Comparison of ENCODE assay signal across 15 mouse cellular contexts in genomic region chr10:80619465-80620244, GRCm38 (mm10). TPM values are rescaled to one million over a fixed set of nuclear protein-coding genes. Genes with fewer than 3 reads are reported as not detected.
DNase-seq lines count a peak whose midpoint lies in the region; ATAC-seq and TF ChIP-seq lines count a peak whose summit lies in the region.
"Had no signal": no experiment of that assay in that cellular context is flagged by ENCODE, and none has a peak within 500 bp of the region (broad histone marks: within the 10 kb centered on the region; RNA-seq: fewer than 3 reads in every experiment).

No protein-coding gene starts in this region.

- TF ChIP-seq POLR2A in testis, adult 2 months (IDR thresholded peaks at IDR 0.05; ENCODE audit: control insufficient read depth, low read depth, low read length), result no peak

- no peak overlapping the region for H3K4me2 ChIP-seq in forebrain, embryonic 16.5 days (ENCODE audit: low read length)
- peak overlapping the region; percentile 18 for H3K4me2 ChIP-seq in liver, postnatal 0 days (ENCODE audit: low read depth, low read length)
- H3K4me2 ChIP-seq: limb, embryonic 15.5 days; midbrain, embryonic 12.5 days had no signal

- 33% methylated on average over 8 of the region's 8 CpGs for WGBS in forebrain, embryonic 10.5 days
- 37% methylated on average over 8 of the region's 8 CpGs for WGBS in forebrain, embryonic 16.5 days
- WGBS in liver, postnatal 0 days (ENCODE audit: insufficient replicate concordance), result 65% methylated on average over 8 of the region's 8 CpGs

- TF ChIP-seq CTCF in testis, adult 2 months (IDR thresholded peaks at IDR 0.05; ENCODE audit: control insufficient read depth, insufficient read depth, insufficient replicate concordance, low read depth, low read length), result no peak
- TF ChIP-seq CTCF in liver, postnatal 0 days (IDR thresholded peaks at IDR 0.05; ENCODE audit: low read depth), result no peak

- H3K4me1 ChIP-seq in forebrain, embryonic 10.5 days, result peaks cover 40% of the 10 kb centered on the region
- H3K4me1 ChIP-seq in forebrain, embryonic 16.5 days (replicated peaks; ENCODE audit: control insufficient read depth, insufficient read depth, low read length), result peaks cover 22% of the 10 kb centered on the region
- H3K4me1 ChIP-seq in testis, adult 2 months (ENCODE audit: control insufficient read depth, insufficient read depth, low read length), result peaks cover 15% of the 10 kb centered on the region
- H3K4me1 ChIP-seq in liver, postnatal 0 days (ENCODE audit: insufficient read depth), result peaks cover 22% of the 10 kb centered on the region

- no peaks in the 10 kb centered on the region for H3K9me3 ChIP-seq in forebrain, embryonic 10.5 days
- H3K9me3 ChIP-seq in forebrain, embryonic 16.5 days (ENCODE audit: control insufficient read depth, low read length), result no peaks in the 10 kb centered on the region
- no peaks in the 10 kb centered on the region for H3K9me3 ChIP-seq in liver, postnatal 0 days (ENCODE audit: low read length)
- H3K9me3 ChIP-seq: limb, embryonic 15.5 days; midbrain, embryonic 12.5 days had no signal

- no peak overlapping the region for H3K9ac ChIP-seq in forebrain, embryonic 16.5 days (replicated peaks; ENCODE audit: low read depth, low read length)
- no peak overlapping the region for H3K9ac ChIP-seq in liver, postnatal 0 days (replicated peaks)
- H3K9ac ChIP-seq: limb, embryonic 15.5 days; midbrain, embryonic 12.5 days had no signal

- no peaks in the 10 kb centered on the region for H3K27me3 ChIP-seq in forebrain, embryonic 10.5 days (ENCODE audit: poor library complexity, severe bottlenecking)
- no peaks in the 10 kb centered on the region for H3K27me3 ChIP-seq in forebrain, embryonic 16.5 days (replicated peaks; ENCODE audit: control insufficient read depth, insufficient read depth, low read length)
- no peaks in the 10 kb centered on the region for H3K27me3 ChIP-seq in testis, adult 2 months (ENCODE audit: control insufficient read depth, insufficient read depth, low read length)
- H3K27me3 ChIP-seq in liver, postnatal 0 days (ENCODE audit: insufficient read depth, low read length), result no peaks in the 10 kb centered on the region
- H3K27me3 ChIP-seq: limb, embryonic 15.5 days; midbrain, embryonic 12.5 days had no signal

- no peak for TF ChIP-seq EP300 in liver, postnatal 0 days (IDR thresholded peaks at IDR 0.05; ENCODE audit: low read depth)

- DNase-seq in forebrain, embryonic 10.5 days (ENCODE audit: extremely low spot score, low spot score), result no peak
- no peak for DNase-seq in testis, postnatal 14 days (ENCODE audit: low spot score)
- DNase-seq in gonadal fat pad, adult 2 months (ENCODE audit: low read depth), result peak; percentile 82
- DNase-seq in liver, postnatal 0 days, result no peak
- no peak for DNase-seq in spleen, postnatal 10 days (ENCODE audit: low spot score in 2 of 2)
- DNase-seq in frontal cortex, postnatal 10 days (ENCODE audit: low spot score in 2 of 2), result no peak
- DNase-seq: heart, postnatal 10 days; layer of hippocampus, postnatal 36 days; lung, postnatal 36 days had no signal

- 0 out of 2 replicates have a peak overlapping the region, but pooled peaks have one; percentile 15 for H3K4me3 ChIP-seq in forebrain, embryonic 10.5 days
- no peak overlapping the region for H3K4me3 ChIP-seq in forebrain, embryonic 16.5 days (replicated peaks; ENCODE audit: low read length)
- H3K4me3 ChIP-seq in testis, adult 2 months (ENCODE audit: control insufficient read depth, low read depth, low read length), result peak overlapping the region; percentile 97
- no peak overlapping the region for H3K4me3 ChIP-seq in liver, postnatal 0 days (ENCODE audit: low read depth, low read length)
- H3K4me3 ChIP-seq: erythroblast, embryonic 14.5 days; limb, embryonic 15.5 days; midbrain, embryonic 12.5 days had no signal

- H3K36me3 ChIP-seq in forebrain, embryonic 10.5 days (replicated peaks), result peaks cover 19% of the 10 kb centered on the region
- peaks cover 5% of the 10 kb centered on the region; the same call in 1 of the 2 replicates for H3K36me3 ChIP-seq in forebrain, embryonic 16.5 days (ENCODE audit: control insufficient read depth, insufficient read depth)
- no peaks in the 10 kb centered on the region for H3K36me3 ChIP-seq in testis, adult 2 months (ENCODE audit: control insufficient read depth, insufficient read depth, low read length)
- peaks cover 11% of the 10 kb centered on the region for H3K36me3 ChIP-seq in liver, postnatal 0 days (replicated peaks; ENCODE audit: insufficient read depth, low read length)

- ATAC-seq in forebrain, embryonic 16.5 days, result no peak
- ATAC-seq in liver, postnatal 0 days, result no peak
- ATAC-seq: hindbrain, embryonic 16.5 days had no signal

- 0 out of 2 replicates have a peak overlapping the region, but pooled peaks have one; percentile 31 for H3K27ac ChIP-seq in forebrain, embryonic 10.5 days
- no peak overlapping the region for H3K27ac ChIP-seq in forebrain, embryonic 16.5 days (ENCODE audit: low read length)
- H3K27ac ChIP-seq in testis, adult 2 months (ENCODE audit: control insufficient read depth, insufficient read depth, low read depth, low read length), result 0 out of 2 replicates have a peak overlapping the region, but pooled peaks have one; percentile 24
- H3K27ac ChIP-seq in liver, postnatal 0 days (ENCODE audit: low read depth), result peak overlapping the region; percentile 46
- H3K27ac ChIP-seq: limb, embryonic 15.5 days; midbrain, embryonic 12.5 days had no signal

RNA-seq across cellular contexts. Expression of gene Csnk1g2, which starts 3.0 kb away (rescaled TPM):
- 123 and 133 TPM in 2 replicates for polyA plus RNA-seq in forebrain, embryonic 10.5 days (2016; fragmentation: Nextera tagmentation; extraction: Ambion mirVana)
- 91.3 and 96.9 TPM in 2 replicates for polyA plus RNA-seq in forebrain, embryonic 16.5 days (2015; fragmentation: Nextera tagmentation; extraction: Ambion mirVana)
- 1,079 and 1,184 TPM in 2 replicates for polyA plus RNA-seq in testis, adult 2 months (2012; rRNA removed)
- polyA plus RNA-seq in gonadal fat pad, adult 2 months (2012; rRNA removed), result 228 and 235 TPM in 2 replicates
- 41.4 and 45.8 TPM in 2 replicates for polyA plus RNA-seq in liver, postnatal 0 days (2015; fragmentation: Nextera tagmentation; extraction: Ambion mirVana)

RNA-seq across cellular contexts. Expression of gene Gm49322, which starts 13.8 kb away (rescaled TPM):
- polyA plus RNA-seq in forebrain, embryonic 10.5 days (2016; fragmentation: Nextera tagmentation; extraction: Ambion mirVana), result 4.7 and 5.6 TPM in 2 replicates
- polyA plus RNA-seq in forebrain, embryonic 16.5 days (2015; fragmentation: Nextera tagmentation; extraction: Ambion mirVana), result 3.1 and 4.1 TPM in 2 replicates
- polyA plus RNA-seq in testis, adult 2 months (2012; rRNA removed), result 1.9 and 2.1 TPM in 2 replicates
- 1.5 and 2.1 TPM in 2 replicates for polyA plus RNA-seq in gonadal fat pad, adult 2 months (2012; rRNA removed)
- 0.20 and 0.52 TPM in 2 replicates for polyA plus RNA-seq in liver, postnatal 0 days (2015; fragmentation: Nextera tagmentation; extraction: Ambion mirVana)

RNA-seq across cellular contexts. Expression of gene Adat3, which starts 17.0 kb away (rescaled TPM):
- 10.7 and 11.9 TPM in 2 replicates for polyA plus RNA-seq in forebrain, embryonic 10.5 days (2016; fragmentation: Nextera tagmentation; extraction: Ambion mirVana)
- polyA plus RNA-seq in forebrain, embryonic 16.5 days (2015; fragmentation: Nextera tagmentation; extraction: Ambion mirVana), result 6.4 and 6.7 TPM in 2 replicates
- 46.6 and 56.1 TPM in 2 replicates for polyA plus RNA-seq in testis, adult 2 months (2012; rRNA removed)
- 9.5 and 9.6 TPM in 2 replicates for polyA plus RNA-seq in gonadal fat pad, adult 2 months (2012; rRNA removed)
- 2.1 and 2.6 TPM in 2 replicates for polyA plus RNA-seq in liver, postnatal 0 days (2015; fragmentation: Nextera tagmentation; extraction: Ambion mirVana)

RNA-seq across cellular contexts. Expression of gene Scamp4, which starts 17.0 kb away (rescaled TPM):
- 91.5 and 93.0 TPM in 2 replicates for polyA plus RNA-seq in forebrain, embryonic 10.5 days (2016; fragmentation: Nextera tagmentation; extraction: Ambion mirVana)
- 69.9 and 77.2 TPM in 2 replicates for polyA plus RNA-seq in forebrain, embryonic 16.5 days (2015; fragmentation: Nextera tagmentation; extraction: Ambion mirVana)
- 58.8 and 61.6 TPM in 2 replicates for polyA plus RNA-seq in testis, adult 2 months (2012; rRNA removed)
- 82.6 and 91.5 TPM in 2 replicates for polyA plus RNA-seq in gonadal fat pad, adult 2 months (2012; rRNA removed)
- 27.5 and 29.2 TPM in 2 replicates for polyA plus RNA-seq in liver, postnatal 0 days (2015; fragmentation: Nextera tagmentation; extraction: Ambion mirVana)

RNA-seq across cellular contexts. Expression of gene Abhd17a, which starts 29.5 kb away (rescaled TPM):
- polyA plus RNA-seq in forebrain, embryonic 10.5 days (2016; fragmentation: Nextera tagmentation; extraction: Ambion mirVana), result 71.8 and 75.5 TPM in 2 replicates
- 92.2 and 93.1 TPM in 2 replicates for polyA plus RNA-seq in forebrain, embryonic 16.5 days (2015; fragmentation: Nextera tagmentation; extraction: Ambion mirVana)
- polyA plus RNA-seq in testis, adult 2 months (2012; rRNA removed), result 246 and 291 TPM in 2 replicates
- polyA plus RNA-seq in gonadal fat pad, adult 2 months (2012; rRNA removed), result 192 and 205 TPM in 2 replicates
- 50.2 and 59.3 TPM in 2 replicates for polyA plus RNA-seq in liver, postnatal 0 days (2015; fragmentation: Nextera tagmentation; extraction: Ambion mirVana)

Comparison
In these comparisons a context has a peak if more than half of its experiments do, and no peak if none do; other contexts are left out.
1. H3K4me3 ChIP-seq: peak in forebrain, embryonic 10.5 days (single experiment) and testis, adult 2 months (single experiment); none in forebrain, embryonic 16.5 days (single experiment) and liver, postnatal 0 days (single experiment).